Mouse (Mus musculus): ENCODE results near the gene Tinag. TPM values are rescaled to one million over a fixed set of nuclear protein-coding genes. Genes with fewer than 3 reads are reported as not detected.
"Not testable (repeated sequence)": the region's sequence is repeated elsewhere in the genome, so short reads cannot be mapped to it uniquely, and the experiment has no call there.

Gene Tinag
- polyA plus RNA-seq (2015; fragmentation: Nextera tagmentation; extraction: Ambion mirVana): 8.3 and 9.6 TPM in 2 replicates

DNA sequence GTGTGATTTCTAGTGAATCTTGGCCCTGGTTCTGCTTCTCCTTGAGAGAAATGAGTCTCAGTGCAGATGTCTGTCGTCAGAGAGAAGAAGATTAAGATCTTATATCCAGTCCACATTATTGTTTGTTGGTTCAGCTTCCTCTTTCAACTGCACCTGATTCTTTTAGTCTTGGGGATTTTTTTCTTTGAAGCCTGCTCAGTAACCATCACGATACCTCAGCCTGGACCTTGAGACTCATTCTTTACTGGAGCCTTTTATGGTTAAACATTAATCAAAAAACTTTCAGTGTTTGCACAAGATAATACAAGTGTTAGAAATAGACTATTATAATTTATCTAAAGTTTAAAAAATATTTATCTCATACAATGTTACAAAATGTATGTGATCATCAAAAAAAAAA lies at the start of gene Tinag:
TSS of gene Tinag (minus strand) at position 210 of the 400 bp plus-strand sequence.
- Histone ChIP-seq H3K4me2 (replicated peaks; ENCODE audit: low read depth) (peak within 1 kb of the TSS; percentile 59), H3K27me3 (replicated peaks; ENCODE audit: control insufficient read depth, insufficient read depth, low read length) (no peaks in the 10 kb centered on the region), H3K9me3 (ENCODE audit: control insufficient read depth) (no peaks in the 10 kb centered on the region), H3K36me3 (ENCODE audit: control insufficient read depth, insufficient read depth) (no peaks in the 10 kb centered on the region), H3K4me3 (ENCODE audit: low read depth, low read length) (peak within 1 kb of the TSS; percentile 33), H3K4me1 (replicated peaks; ENCODE audit: control insufficient read depth, insufficient read depth, low read length) (peaks cover 5% of the 10 kb centered on the region; the same call in 1 of the 2 replicates), H3K9ac (ENCODE audit: low read depth, low read length) (no peak within 1 kb of the TSS), H3K27ac (ENCODE audit: low read depth, low read length) (peak within 1 kb of the TSS; percentile 87)
- peak; percentile 86 for ATAC-seq
- WGBS: 31% methylated on average over 2 of the region's 2 CpGs
- TF ChIP-seq CTCF (IDR thresholded peaks at IDR 0.05; ENCODE audit: low read depth): no peak

DNA sequence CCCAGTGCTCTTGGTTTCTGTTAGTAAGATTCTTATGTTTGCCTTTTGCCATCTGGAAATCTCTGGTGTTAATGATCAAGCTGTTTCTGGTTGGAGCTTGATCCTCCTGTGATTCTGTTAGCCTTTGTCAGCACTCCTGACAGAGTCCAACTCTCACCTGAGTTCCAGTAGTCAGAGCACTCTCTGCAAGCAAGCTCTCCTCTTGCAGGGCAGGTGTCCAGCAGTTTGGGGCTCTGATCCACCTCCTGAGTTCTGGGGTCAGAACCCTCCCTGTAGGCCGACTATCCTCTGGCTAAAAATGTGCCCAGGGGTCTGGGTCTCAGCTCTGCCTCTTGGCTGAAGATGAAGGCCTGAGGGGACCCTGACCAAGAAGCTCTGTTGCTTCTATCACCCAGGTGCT lies 37.6 kb upstream of the Tinag start:
- WGBS: 87% methylated on average over 1 of the region's 1 CpGs
- H3K4me2 ChIP-seq (replicated peaks; ENCODE audit: low read depth); ATAC-seq; H3K4me1 ChIP-seq (replicated peaks; ENCODE audit: control insufficient read depth, insufficient read depth, low read length); H3K27ac ChIP-seq (ENCODE audit: low read depth, low read length); H3K9ac ChIP-seq (ENCODE audit: low read depth, low read length); H3K27me3 ChIP-seq (replicated peaks; ENCODE audit: control insufficient read depth, insufficient read depth, low read length); H3K4me3 ChIP-seq (ENCODE audit: low read depth, low read length); H3K36me3 ChIP-seq (ENCODE audit: control insufficient read depth, insufficient read depth); H3K9me3 ChIP-seq (ENCODE audit: control insufficient read depth): not testable (repeated sequence)

DNA sequence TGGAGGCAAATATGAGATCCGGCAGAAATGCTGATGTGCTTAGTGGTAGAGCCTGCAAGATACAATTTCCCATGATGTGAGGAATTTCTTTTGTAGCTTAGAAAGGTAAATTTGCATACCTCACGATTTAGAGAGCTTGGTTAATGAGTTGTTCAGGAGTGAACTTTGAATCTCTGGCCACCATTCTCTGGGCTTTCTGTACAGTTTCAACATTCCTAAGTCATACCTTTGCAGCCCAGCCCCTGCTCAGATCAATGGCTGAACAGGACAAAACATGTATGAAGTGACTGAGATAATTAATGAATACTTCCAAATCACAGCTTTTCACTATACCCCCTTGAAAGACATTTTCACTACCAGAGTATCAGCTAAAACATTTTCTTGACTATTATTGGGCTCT lies 26.1 kb upstream of the Tinag start:
- Histone ChIP-seq H3K9me3 (ENCODE audit: control insufficient read depth) (no peaks in the 10 kb centered on the region), H3K9ac (ENCODE audit: low read depth, low read length) (no peak overlapping the region), H3K4me1 (replicated peaks; ENCODE audit: control insufficient read depth, insufficient read depth, low read length) (no peaks in the 10 kb centered on the region), H3K27me3 (replicated peaks; ENCODE audit: control insufficient read depth, insufficient read depth, low read length) (no peaks in the 10 kb centered on the region), H3K4me3 (ENCODE audit: low read depth, low read length) (no peak overlapping the region), H3K27ac (ENCODE audit: low read depth, low read length) (no peak overlapping the region), H3K36me3 (ENCODE audit: control insufficient read depth, insufficient read depth) (no peaks in the 10 kb centered on the region), H3K4me2 (replicated peaks; ENCODE audit: low read depth) (no peak overlapping the region)
- no peak for ATAC-seq
- 49% methylated on average over 2 of the region's 2 CpGs for WGBS
- no peak for TF ChIP-seq CTCF (IDR thresholded peaks at IDR 0.05; ENCODE audit: low read depth)

DNA sequence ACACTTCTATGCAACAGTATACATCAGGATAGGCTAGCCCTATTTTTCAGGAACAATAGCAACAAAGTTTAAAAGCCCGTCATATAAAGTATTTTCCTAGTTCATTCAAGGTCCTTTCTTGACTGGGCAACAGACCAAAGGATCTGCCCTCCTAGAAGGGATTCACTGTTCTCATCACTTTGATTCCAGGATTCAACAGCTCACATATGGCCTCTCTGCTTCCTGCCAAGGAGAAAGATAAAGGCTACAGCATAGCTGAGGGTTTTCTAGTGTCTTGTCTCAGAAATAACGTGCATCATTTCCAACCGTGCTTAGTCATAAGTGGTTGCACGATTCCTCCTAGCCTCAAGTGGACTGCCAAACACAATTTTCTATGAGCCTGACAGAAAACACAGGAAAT lies 11.0 kb upstream of the Tinag start:
- H3K4me2 ChIP-seq (replicated peaks; ENCODE audit: low read depth): no peak overlapping the region
- H3K4me3 ChIP-seq (ENCODE audit: low read depth, low read length): no peak overlapping the region
- WGBS: 65% methylated on average over 4 of the region's 4 CpGs
- no peak for TF ChIP-seq CTCF (IDR thresholded peaks at IDR 0.05; ENCODE audit: low read depth)
- no peak overlapping the region for H3K27ac ChIP-seq (ENCODE audit: low read depth, low read length)
- H3K27me3 ChIP-seq (replicated peaks; ENCODE audit: control insufficient read depth, insufficient read depth, low read length): no peaks in the 10 kb centered on the region
- H3K4me1 ChIP-seq (replicated peaks; ENCODE audit: control insufficient read depth, insufficient read depth, low read length): no peaks in the 10 kb centered on the region
- no peak for ATAC-seq
- no peaks in the 10 kb centered on the region for H3K36me3 ChIP-seq (ENCODE audit: control insufficient read depth, insufficient read depth)
- H3K9ac ChIP-seq (ENCODE audit: low read depth, low read length): no peak overlapping the region
- H3K9me3 ChIP-seq (ENCODE audit: control insufficient read depth): no peaks in the 10 kb centered on the region

DNA sequence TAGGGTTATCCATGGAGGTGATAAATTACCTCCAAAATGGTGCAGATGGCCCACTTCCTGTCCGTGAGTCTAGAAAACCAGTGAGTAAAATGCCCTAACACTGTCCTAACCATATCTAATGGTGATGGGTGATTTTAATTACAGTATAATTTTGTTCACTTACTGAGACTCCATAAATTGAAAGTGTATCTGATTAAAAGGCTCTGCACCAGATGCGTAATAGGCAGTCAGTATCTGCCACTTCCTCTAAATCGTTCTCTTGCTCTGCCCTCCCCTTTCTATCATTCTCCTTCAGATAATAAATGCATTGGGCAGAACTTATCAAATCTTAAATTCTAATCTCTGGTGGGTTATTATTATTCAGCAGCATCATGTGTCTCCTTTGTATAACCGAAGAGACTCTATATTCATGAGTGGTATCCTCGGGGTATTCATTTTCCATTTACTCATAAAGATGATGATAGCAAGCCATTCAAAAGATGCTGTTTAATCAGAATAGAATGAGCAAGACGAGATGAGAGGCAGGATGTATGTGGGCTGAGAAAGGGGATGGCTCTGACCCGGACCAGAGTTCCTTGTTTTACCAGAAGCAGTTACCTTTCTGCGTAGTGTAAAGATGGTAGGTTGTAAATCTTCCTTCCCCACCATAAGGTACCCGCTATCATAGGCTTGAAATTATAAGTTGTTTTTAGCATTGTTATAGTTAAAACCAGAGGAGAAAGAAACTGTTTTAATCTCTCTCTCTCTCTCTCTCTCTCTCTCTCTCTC lies 9.0 kb upstream of the Tinag start:
- no peak overlapping the region for H3K27ac ChIP-seq (ENCODE audit: low read depth, low read length)
- no peak overlapping the region for H3K4me2 ChIP-seq (replicated peaks; ENCODE audit: low read depth)
- H3K9ac ChIP-seq (ENCODE audit: low read depth, low read length): no peak overlapping the region
- no peaks in the 10 kb centered on the region for H3K36me3 ChIP-seq (ENCODE audit: control insufficient read depth, insufficient read depth)
- no peak for TF ChIP-seq CTCF (IDR thresholded peaks at IDR 0.05; ENCODE audit: low read depth)
- H3K27me3 ChIP-seq (replicated peaks; ENCODE audit: control insufficient read depth, insufficient read depth, low read length): no peaks in the 10 kb centered on the region
- H3K4me3 ChIP-seq (ENCODE audit: low read depth, low read length): no peak overlapping the region
- H3K9me3 ChIP-seq (ENCODE audit: control insufficient read depth): no peaks in the 10 kb centered on the region
- no peaks in the 10 kb centered on the region for H3K4me1 ChIP-seq (replicated peaks; ENCODE audit: control insufficient read depth, insufficient read depth, low read length)
- ATAC-seq: no peak
- WGBS: 82% methylated on average over 9 of the region's 9 CpGs

DNA sequence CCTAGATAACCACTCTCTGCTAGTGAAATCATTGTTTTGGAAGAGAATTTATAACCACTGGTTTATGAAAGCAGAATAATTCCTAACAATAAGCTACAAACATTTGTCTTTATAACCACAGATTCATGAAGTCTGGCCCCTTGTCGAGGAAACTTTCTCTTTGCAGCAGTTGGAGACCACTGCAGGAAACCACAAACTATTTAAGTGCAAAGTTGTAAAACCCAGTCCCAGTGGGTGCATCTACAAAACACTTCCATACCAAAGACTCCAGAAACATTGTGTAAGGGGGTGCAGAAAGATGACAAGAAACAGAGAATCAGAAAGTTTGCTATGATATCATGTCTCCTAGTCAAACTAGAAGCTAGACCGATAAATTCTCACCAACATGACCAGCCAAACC lies 5.8 kb upstream of the Tinag start:
- TF ChIP-seq CTCF (IDR thresholded peaks at IDR 0.05; ENCODE audit: low read depth): no peak
- 86% methylated on average over 2 of the region's 2 CpGs for WGBS
- H3K9me3 ChIP-seq (ENCODE audit: control insufficient read depth): no peaks in the 10 kb centered on the region
- no peak overlapping the region for H3K4me3 ChIP-seq (ENCODE audit: low read depth, low read length)
- H3K4me2 ChIP-seq (replicated peaks; ENCODE audit: low read depth): no peak overlapping the region
- H3K4me1 ChIP-seq (replicated peaks; ENCODE audit: control insufficient read depth, insufficient read depth, low read length): peaks cover under 1% of the 10 kb centered on the region; the same call in 1 of the 2 replicates
- no peak overlapping the region for H3K9ac ChIP-seq (ENCODE audit: low read depth, low read length)
- no peak overlapping the region for H3K27ac ChIP-seq (ENCODE audit: low read depth, low read length)
- H3K27me3 ChIP-seq (replicated peaks; ENCODE audit: control insufficient read depth, insufficient read depth, low read length): no peaks in the 10 kb centered on the region
- H3K36me3 ChIP-seq (ENCODE audit: control insufficient read depth, insufficient read depth): no peaks in the 10 kb centered on the region
- no peak for ATAC-seq
